Mouse (Mus musculus) cerebellum, postnatal 4 days (tissue): ENCODE results near the gene Olfr1264.

Experiments used
- DNase-seq, 2 experiments: peaks; one replicate each; pipeline ENCODE4 v3.0.0; 2022; ENCODE audit warnings: low spot score in 2 of 2, mixed read lengths in 1 of 2

Olfr1264 gene

DNA sequence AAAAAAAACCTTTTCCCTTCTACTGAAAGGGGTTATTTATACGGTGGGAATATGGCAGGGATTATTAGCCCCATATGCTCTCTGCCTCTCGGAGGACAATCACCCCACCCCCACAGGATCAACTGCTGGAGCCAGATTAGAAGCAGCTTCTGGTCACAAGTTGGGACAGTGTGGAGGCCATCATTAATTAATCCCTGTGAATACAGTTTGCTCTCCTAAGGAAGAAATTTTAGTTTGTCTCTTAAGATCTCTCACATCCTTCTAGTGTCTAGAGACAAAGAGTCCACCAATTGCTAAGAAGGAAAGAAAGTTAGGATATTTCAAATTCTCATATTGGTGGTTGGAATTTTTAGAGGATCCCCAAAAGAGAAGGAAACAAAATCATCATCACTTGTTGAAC is at the start of gene Olfr1264:
Gene Olfr1264 (minus strand): TSS at position 101 of the 400 bp plus-strand sequence.
- DNase-seq: no peak

DNA sequence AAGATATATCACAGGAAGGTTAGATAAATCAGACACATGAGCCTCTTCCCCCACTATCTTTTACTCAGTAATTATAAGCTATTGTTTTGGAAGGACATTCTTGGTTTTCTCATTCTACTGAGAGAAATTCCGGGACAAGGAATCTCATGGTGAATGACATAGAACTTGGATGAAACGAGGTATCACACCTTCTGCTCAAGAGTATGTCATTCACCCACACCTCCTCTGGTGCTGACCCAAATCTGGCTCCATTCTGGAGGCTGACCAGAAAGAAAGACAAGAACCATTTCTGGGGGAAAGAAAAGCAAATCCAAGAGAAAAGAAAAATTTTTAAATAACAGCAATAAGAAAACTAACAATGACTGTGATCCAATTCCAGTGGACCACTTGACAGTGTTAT is 44.7 kb upstream of the Olfr1264 start:
- no peak for DNase-seq

DNA sequence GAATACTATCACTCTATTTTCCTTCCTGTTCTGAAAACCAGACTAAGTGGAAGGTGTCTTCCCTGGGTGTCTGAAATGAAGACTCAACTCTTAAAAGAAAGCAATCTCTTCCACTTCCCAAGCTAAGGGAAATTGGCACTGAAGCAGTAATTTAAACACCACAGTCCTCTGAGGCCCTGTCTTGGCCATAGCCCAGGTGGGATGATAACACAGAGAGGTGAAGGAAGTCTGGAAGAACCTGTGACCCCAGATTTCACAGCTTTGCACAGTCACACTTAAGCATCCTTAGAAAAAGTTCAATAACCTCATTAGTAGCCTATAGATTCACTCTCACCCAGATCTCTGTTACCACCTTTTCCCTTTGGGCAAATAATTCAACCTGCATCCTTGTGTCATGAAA is 38.1 kb upstream of the Olfr1264 start, which contains the start of gene Olfr140:
Gene Olfr140 (minus strand): TSS at position 101 of the 400 bp plus-strand sequence.
- DNase-seq: no peak

DNA sequence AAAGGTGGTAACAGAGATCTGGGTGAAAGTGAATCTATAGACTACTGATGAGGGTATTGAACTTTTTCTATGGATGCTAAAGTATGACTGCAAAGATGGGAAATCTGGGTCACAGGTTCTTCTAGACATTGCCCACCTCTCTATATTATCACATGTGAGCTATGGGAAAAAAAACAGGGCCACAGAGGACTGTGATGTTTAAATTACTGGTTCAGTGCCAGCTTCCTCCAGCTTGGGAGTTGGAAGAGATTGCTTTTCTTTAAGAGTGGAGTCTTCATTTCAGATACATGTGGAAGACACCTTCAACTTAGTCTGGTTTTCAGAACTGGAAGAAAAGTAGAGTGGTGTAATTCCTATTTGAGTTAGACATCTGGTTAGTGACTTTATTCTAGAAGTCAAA is 9.7 kb upstream of the Olfr1264 start, which contains the start of gene Olfr1265:
Gene Olfr1265 (plus strand): TSS at position 301 of the 400 bp plus-strand sequence.
- no peak for DNase-seq

DNA sequence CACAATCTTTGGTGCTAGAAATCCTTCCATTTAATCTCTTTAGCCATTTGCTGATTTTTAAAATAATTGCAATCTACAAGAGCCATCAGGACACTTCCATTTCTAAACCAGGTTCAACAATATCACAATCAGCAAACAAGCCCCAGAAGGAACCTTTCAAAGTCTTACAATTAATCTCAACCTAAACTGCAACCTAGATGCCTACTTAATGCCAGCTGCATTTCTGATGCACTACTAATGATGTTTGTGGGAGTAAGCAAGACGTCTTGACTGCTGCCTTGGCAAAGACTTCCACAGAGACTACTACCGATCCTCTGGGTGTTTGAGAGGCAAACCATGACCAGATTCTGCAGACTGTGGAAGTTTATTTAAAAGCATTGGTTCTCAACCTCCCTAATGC is 13.5 kb downstream of the Olfr1264 start, which contains the start of gene Olfr1263:
Gene Olfr1263 (plus strand): TSS at position 301 of the 400 bp plus-strand sequence.
- no peak for DNase-seq

DNA sequence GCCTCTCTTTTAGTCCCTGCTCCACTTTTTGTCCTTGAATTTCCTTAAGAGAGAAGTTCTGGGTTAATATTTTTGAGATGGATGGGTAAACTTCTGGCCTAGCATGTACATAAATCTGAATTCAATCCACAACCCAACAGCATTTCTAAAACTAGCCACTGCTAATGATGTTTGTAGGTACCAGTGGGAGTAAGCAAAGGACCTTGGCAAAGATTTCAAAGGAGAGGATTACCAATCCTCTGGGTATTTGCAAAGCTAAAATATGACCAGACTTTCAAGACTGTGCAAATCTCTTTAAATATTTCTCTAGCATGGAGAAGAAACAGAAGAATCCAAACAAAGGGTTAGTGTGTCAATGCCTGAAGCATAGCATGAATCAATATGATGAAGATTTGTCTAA is 25.5 kb downstream of the Olfr1264 start, which contains the start of gene Olfr1262:
Gene Olfr1262 (plus strand): TSS at position 301 of the 400 bp plus-strand sequence.
- no peak for DNase-seq

DNA sequence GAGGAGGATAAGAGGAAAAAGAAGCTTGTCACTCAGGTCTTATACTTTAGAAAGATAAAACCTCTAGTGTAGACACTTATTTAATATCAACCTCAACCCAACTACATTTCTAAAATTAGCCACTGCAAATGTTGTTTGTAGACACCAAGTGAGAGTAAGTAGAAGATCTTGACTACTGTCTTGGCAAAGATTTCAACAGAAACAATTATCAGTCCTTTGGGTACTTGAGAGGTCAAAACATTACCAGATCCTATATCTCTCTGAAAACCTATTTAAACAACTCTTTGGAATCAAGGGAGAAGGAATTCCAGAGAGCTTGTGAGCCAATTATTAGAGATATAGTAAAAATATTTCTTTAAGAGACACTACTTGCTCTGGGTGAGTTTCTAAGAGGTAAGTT is 34.5 kb downstream of the Olfr1264 start, which contains the start of gene Olfr1261:
Gene Olfr1261 (plus strand): TSS at position 301 of the 400 bp plus-strand sequence.
- no peak for DNase-seq

DNA sequence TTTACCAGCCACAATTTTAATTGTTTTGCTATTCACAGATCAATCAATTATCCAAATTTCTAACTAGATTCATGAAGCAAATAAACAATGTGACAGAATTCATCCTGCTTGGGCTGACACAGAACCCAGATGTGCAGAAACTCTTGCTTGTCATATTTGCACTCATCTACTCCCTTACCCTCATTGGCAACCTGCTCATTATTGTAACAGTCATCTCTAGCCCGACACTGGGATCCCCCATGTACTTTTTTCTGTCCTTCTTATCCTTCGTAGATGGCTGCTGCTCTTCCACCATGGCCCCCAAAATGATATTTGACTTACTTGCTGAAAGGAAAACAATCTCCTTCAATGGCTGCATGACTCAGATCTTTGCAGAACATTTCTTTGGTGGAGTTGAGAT is 47.7 kb downstream of the Olfr1264 start:
- no peak for DNase-seq

DNA sequence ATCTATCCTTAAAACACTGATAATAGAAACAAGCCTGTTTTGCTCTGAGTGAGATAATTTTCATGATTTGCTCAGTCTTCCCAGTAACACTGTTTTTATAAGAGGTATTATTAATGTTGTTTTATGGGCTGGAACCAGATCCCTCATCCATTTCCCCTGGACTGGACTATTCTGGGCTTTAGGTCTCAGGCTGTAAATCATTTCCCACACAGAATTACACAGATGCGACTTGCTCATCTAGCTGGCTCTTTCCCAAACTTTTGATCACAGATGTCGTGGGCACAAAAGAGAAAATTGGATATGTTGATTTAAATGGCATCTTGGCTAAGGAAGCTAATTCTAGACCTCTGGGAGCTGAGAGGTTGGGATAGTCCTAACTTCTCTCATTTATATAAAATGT is 51.2 kb downstream of the Olfr1264 start, which contains the start of gene Olfr1260:
Gene Olfr1260 (plus strand): TSS at position 157 of the 400 bp plus-strand sequence.
- no peak for DNase-seq
